In the genomic region with DNA sequence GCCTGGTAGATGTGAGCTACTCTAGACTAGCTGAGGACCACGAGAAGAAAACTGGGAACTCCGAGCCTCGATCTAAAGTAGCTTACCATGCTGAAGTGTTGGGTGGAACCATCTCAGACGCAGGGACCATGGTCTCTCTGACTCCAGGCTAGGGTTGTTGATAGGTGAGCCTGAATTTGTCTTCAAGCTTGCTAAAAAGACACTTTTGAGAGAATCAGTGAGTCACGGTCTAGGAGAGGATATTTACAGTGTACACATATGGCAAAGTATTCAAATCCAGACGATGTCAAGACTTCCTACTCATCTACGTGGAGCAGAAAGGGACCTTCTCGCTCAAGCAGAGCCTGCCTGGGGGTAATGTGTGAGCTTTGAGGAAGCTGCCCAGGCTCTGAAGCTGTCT, we compare ENCODE assay signal across 24 mouse cellular contexts.
DNase-seq lines count a peak whose midpoint lies in the region; ATAC-seq and TF ChIP-seq lines count a peak whose summit lies in the region.
"Had no signal": no experiment of that assay in that cellular context is flagged by ENCODE, and none has a peak within 500 bp of the region (broad histone marks: within the 10 kb centered on the region; RNA-seq: fewer than 3 reads in every experiment).

No protein-coding gene starts in this region.

- DNase-seq in layer of hippocampus, adult 2 months (ENCODE audit: low spot score in 2 of 2), result no peak
- no peak for DNase-seq in layer of hippocampus, postnatal 10 days (ENCODE audit: low spot score in 2 of 2)
- no peak for DNase-seq in lung, postnatal 0 days (ENCODE audit: low spot score)
- DNase-seq in embryonic facial prominence, embryonic 10.5 days (ENCODE audit: low spot score), result no peak
- DNase-seq: adrenal gland, adult 8-10 months; cerebellum, adult 2 months; cerebellum, postnatal 25 days; embryo, embryonic 11 days; gastrocnemius, postnatal 14 days; heart, postnatal 36 days; kidney, postnatal 10 days; thymus, adult 2 months; thymus, postnatal 4 days had no signal

- TF ChIP-seq CTCF in layer of hippocampus, adult 2 months (conservative IDR thresholded peaks at IDR 0.05), result no peak
- TF ChIP-seq CTCF in lung, postnatal 0 days (IDR thresholded peaks at IDR 0.05), result no peak
- no peak for TF ChIP-seq CTCF in olfactory bulb, adult 2 months (IDR thresholded peaks at IDR 0.05; ENCODE audit: insufficient read depth, low read depth, low read length)

- no peak for TF ChIP-seq EP300 in lung, postnatal 0 days (IDR thresholded peaks at IDR 0.05)

- TF ChIP-seq POLR2A in olfactory bulb, adult 2 months (IDR thresholded peaks at IDR 0.05; ENCODE audit: insufficient read depth, low read depth, low read length), result no peak

- no peaks in the 10 kb centered on the region for H3K27me3 ChIP-seq in lung, embryonic 16.5 days (ENCODE audit: control insufficient read depth, insufficient read depth, low read depth, low read length)
- no peaks in the 10 kb centered on the region for H3K27me3 ChIP-seq in lung, postnatal 0 days (replicated peaks; ENCODE audit: insufficient read depth, low read length)
- H3K27me3 ChIP-seq in embryonic facial prominence, embryonic 10.5 days (replicated peaks; ENCODE audit: low read depth, poor library complexity, severe bottlenecking), result peaks cover 27% of the 10 kb centered on the region
- H3K27me3 ChIP-seq: forebrain, embryonic 15.5 days; hindbrain, embryonic 15.5 days had no signal

- H3K36me3 ChIP-seq in lung, embryonic 16.5 days (ENCODE audit: control insufficient read depth, insufficient read depth, low read length), result no peaks in the 10 kb centered on the region
- no peaks in the 10 kb centered on the region for H3K36me3 ChIP-seq in lung, postnatal 0 days (ENCODE audit: insufficient read depth, low read length)
- H3K36me3 ChIP-seq in embryonic facial prominence, embryonic 10.5 days (replicated peaks), result no peaks in the 10 kb centered on the region
- H3K36me3 ChIP-seq: forebrain, embryonic 15.5 days; heart, embryonic 15.5 days; hindbrain, embryonic 15.5 days; limb, embryonic 13.5 days; liver, embryonic 15.5 days had no signal

- no peak; the same call in 1 of the 2 replicates for ATAC-seq in lung, embryonic 16.5 days (ENCODE audit: low read depth)
- ATAC-seq in lung, postnatal 0 days, result no peak
- ATAC-seq in erythroblast, adult 5-6 weeks (replicated peaks; ENCODE audit: low FRiP score, poor library complexity, severe bottlenecking), result no peak
- ATAC-seq: activated CD4-positive, CD25-positive, alpha-beta regulatory T cell, adult 4 months; forebrain, embryonic 15.5 days had no signal

- H3K4me2 ChIP-seq in lung, embryonic 16.5 days (ENCODE audit: low read depth, low read length), result no peak overlapping the region
- no peak overlapping the region for H3K4me2 ChIP-seq in lung, postnatal 0 days (replicated peaks; ENCODE audit: low read depth, low read length)
- H3K4me2 ChIP-seq: forebrain, embryonic 15.5 days; heart, embryonic 15.5 days; hindbrain, embryonic 15.5 days; limb, embryonic 13.5 days; liver, embryonic 15.5 days had no signal

- no peaks in the 10 kb centered on the region for H3K9me3 ChIP-seq in lung, embryonic 16.5 days (ENCODE audit: control insufficient read depth, low read length)
- no peaks in the 10 kb centered on the region for H3K9me3 ChIP-seq in lung, postnatal 0 days (ENCODE audit: low read length)
- no peaks in the 10 kb centered on the region for H3K9me3 ChIP-seq in embryonic facial prominence, embryonic 10.5 days
- H3K9me3 ChIP-seq: forebrain, embryonic 15.5 days; heart, embryonic 15.5 days; hindbrain, embryonic 15.5 days; limb, embryonic 13.5 days; liver, embryonic 15.5 days had no signal

- 74% methylated on average over 8 of the region's 8 CpGs for WGBS in lung, embryonic 16.5 days
- 76% methylated on average over 8 of the region's 8 CpGs for WGBS in lung, postnatal 0 days
- 92% methylated on average over 8 of the region's 8 CpGs for WGBS in embryonic facial prominence, embryonic 10.5 days
- 83% methylated on average over 8 of the region's 8 CpGs for whole genome bisulfite sequencing in olfactory bulb, adult 2 months

- no peak overlapping the region for H3K4me3 ChIP-seq in layer of hippocampus, adult 2 months
- H3K4me3 ChIP-seq in lung, embryonic 16.5 days (ENCODE audit: low read length), result no peak overlapping the region
- H3K4me3 ChIP-seq in lung, postnatal 0 days (ENCODE audit: low read depth, low read length), result no peak overlapping the region
- H3K4me3 ChIP-seq in embryonic facial prominence, embryonic 10.5 days, result no peak overlapping the region
- no peak overlapping the region for H3K4me3 ChIP-seq in olfactory bulb, adult 2 months (ENCODE audit: insufficient read depth, low read depth, low read length)
- H3K4me3 ChIP-seq: forebrain, embryonic 15.5 days; heart, adult 2 months; heart, embryonic 15.5 days; hindbrain, embryonic 15.5 days; limb, embryonic 13.5 days; liver, embryonic 15.5 days had no signal

- 0 out of 2 replicates have a peak, but pooled peaks cover 2% of the 10 kb centered on the region for H3K4me1 ChIP-seq in lung, embryonic 16.5 days (replicated peaks; ENCODE audit: control insufficient read depth, insufficient read depth, low read length)
- no peaks in the 10 kb centered on the region for H3K4me1 ChIP-seq in lung, postnatal 0 days (ENCODE audit: insufficient read depth, low read depth, low read length)
- peaks cover 28% of the 10 kb centered on the region for H3K4me1 ChIP-seq in embryonic facial prominence, embryonic 10.5 days
- H3K4me1 ChIP-seq in olfactory bulb, adult 2 months (ENCODE audit: control insufficient read depth, insufficient read depth, low read length), result peaks cover 39% of the 10 kb centered on the region

- H3K9ac ChIP-seq in lung, embryonic 16.5 days (ENCODE audit: low read length), result no peak overlapping the region
- H3K9ac ChIP-seq in lung, postnatal 0 days (replicated peaks; ENCODE audit: low read depth), result no peak overlapping the region
- H3K9ac ChIP-seq: forebrain, embryonic 15.5 days; heart, embryonic 15.5 days; hindbrain, embryonic 15.5 days; limb, embryonic 13.5 days; liver, embryonic 15.5 days had no signal

- peak overlapping the region; percentile 25; the same call in 1 of the 2 replicates for H3K27ac ChIP-seq in layer of hippocampus, adult 2 months
- peak overlapping the region; percentile 9; the same call in 1 of the 2 replicates for H3K27ac ChIP-seq in lung, embryonic 16.5 days (ENCODE audit: low read length)
- H3K27ac ChIP-seq in lung, postnatal 0 days (ENCODE audit: low read length), result no peak overlapping the region
- H3K27ac ChIP-seq in embryonic facial prominence, embryonic 10.5 days (replicated peaks), result peak overlapping the region; percentile 44
- H3K27ac ChIP-seq in olfactory bulb, adult 2 months (ENCODE audit: insufficient read depth, low read depth, low read length), result 0 out of 2 replicates have a peak overlapping the region, but pooled peaks have one; percentile 6
- H3K27ac ChIP-seq: forebrain, embryonic 15.5 days; heart, adult 2 months; heart, embryonic 15.5 days; hindbrain, embryonic 15.5 days; limb, embryonic 13.5 days; liver, embryonic 15.5 days; stomach, postnatal 0 days had no signal
